Mouse (Mus musculus) hindbrain, postnatal 0 days (tissue): ENCODE results near the gene Phlpp2. TPM values are rescaled to one million over a fixed set of nuclear protein-coding genes. Genes with fewer than 3 reads are reported as not detected.
A peak's percentile ranks its signal among the peaks of the same experiment; 100 is the strongest.

ENCODE experiments used
- ATAC-seq: fragments of 200-750 bp; cut with Nextera tagmentation; 2 replicates; pipeline ENCODE4 v1.8.0; 2017; ENCODE audit warnings: mild to moderate bottlenecking, moderate TSS enrichment, moderate library complexity
- DNase-seq: peaks from one replicate; pipeline ENCODE4 v3.0.0-alpha.2; 2015; ENCODE audit warnings: low spot score
- H3K27ac ChIP-seq: fragments of 300-500 bp; sonication (generic); 2 replicates; pipeline ENCODE4 v1.5.1; 2014; ENCODE audit warnings: mild to moderate bottlenecking
- H3K27me3 ChIP-seq: fragments of 300-500 bp; sonication (generic); 2 replicates; pipeline ENCODE4 v1.6.1; 2014; ENCODE audit warnings: low read length, mixed read lengths; ENCODE audit not compliant: insufficient read depth
- H3K36me3 ChIP-seq: fragments of 300-500 bp; sonication (generic); 2 replicates; pipeline ENCODE4 v1.6.1; 2014; ENCODE audit warnings: low read length, mixed read lengths; ENCODE audit not compliant: insufficient read depth
- H3K4me1 ChIP-seq: fragments of 300-500 bp; sonication (generic); 2 replicates; pipeline ENCODE4 v1.6.1; 2014; ENCODE audit warnings: antibody characterized with exemption, low read length, mixed read lengths; ENCODE audit not compliant: insufficient read depth
- H3K4me2 ChIP-seq: fragments of 300-500 bp; sonication (generic); 2 replicates; pipeline ENCODE4 v1.6.1; 2014; ENCODE audit warnings: low read depth, mild to moderate bottlenecking, low read length, moderate library complexity, mixed read lengths
- H3K4me3 ChIP-seq: fragments of 300-500 bp; sonication (generic); 2 replicates; pipeline ENCODE4 v1.5.1; 2014; ENCODE audit warnings: low read length
- H3K9ac ChIP-seq: fragments of 300-500 bp; sonication (generic); replicated peaks from 2 replicates; pipeline ENCODE4 v1.6.1; 2014; ENCODE audit warnings: mild to moderate bottlenecking, low read length, moderate library complexity, mixed read lengths
- H3K9me3 ChIP-seq: fragments of 300-500 bp; sonication (generic); 2 replicates; pipeline ENCODE4 v1.6.1; 2016; ENCODE audit warnings: low read length, mixed read lengths
- CTCF ChIP-seq: IDR thresholded peaks from 2 replicates; pipeline ENCODE4 v1.5.1; 2016; ENCODE audit warnings: antibody characterized with exemption, control low read depth, low read depth
- WGBS: fragments of 180-500 bp; shearing (Covaris S2); extraction: QIAGEN DNeasy Blood & Tissue Kit; methylation state at CpG from one replicate; pipeline ENCODE4 v1.1.7; 2014; 5-methylcytosine and 5-hydroxymethylcytosine counted together
- polyA plus RNA-seq: library from polyadenylated mRNA; unstranded; fragments of >200 nt; fragmentation: Nextera tagmentation; extraction: Ambion mirVana; gene quantifications from 2 replicates; pipeline ENCODE4 v1.2.1, GENCODE M21; 2015
- total RNA-seq: library from RNA; depleted of rRNA; stranded (reverse); fragments of >200 nt; gene quantifications from 2 replicates; pipeline ENCODE4 v1.2.3, GENCODE M21; 2014

Phlpp2 gene
- total and polyA plus RNA-seq, 2 experiments from 2014 or later = 3.8 to 10.4 TPM

GRCm38 (mm10) chr8:109854522-109854921 is 13.8 kb upstream of the Phlpp2 start:
- Histone ChIP-seq H3K4me3 (no peak overlapping the region), H3K36me3 (peaks cover 38% of the 10 kb centered on the region), H3K9ac (no peak overlapping the region), H3K4me1 (no peaks in the 10 kb centered on the region), H3K27me3 (no peaks in the 10 kb centered on the region), H3K4me2 (no peak overlapping the region), H3K27ac (no peak overlapping the region), H3K9me3 (no peaks in the 10 kb centered on the region)
- ATAC-seq (no peak), DNase-seq (no peak)
- WGBS = 90% methylated on average over 4 of the region's 4 CpGs
- TF ChIP-seq CTCF = no peak

- 96% methylated on average over 6 of the region's 6 CpGs for WGBS
Measured at GRCm38 (mm10) chr8:109855451-109855850, 12.9 kb upstream of the Phlpp2 start.

GRCm38 (mm10) chr8:109863398-109863797 is 4.9 kb upstream of the Phlpp2 start:
- Histone ChIP-seq H3K4me1 (no peaks in the 10 kb centered on the region), H3K4me2 (no peak overlapping the region), H3K9ac (no peak overlapping the region), H3K36me3 (peaks cover 37% of the 10 kb centered on the region), H3K4me3 (no peak overlapping the region), H3K27me3 (no peaks in the 10 kb centered on the region), H3K27ac (no peak overlapping the region), H3K9me3 (no peaks in the 10 kb centered on the region)
- TF ChIP-seq CTCF = no peak
- ATAC-seq (no peak), DNase-seq (no peak)
- 85% methylated on average over 2 of the region's 2 CpGs for WGBS

More at GRCm38 (mm10) chr8:109855451-109855850, 12.9 kb upstream of the Phlpp2 start:
- TF ChIP-seq CTCF = no peak
- Histone ChIP-seq H3K27ac (no peak overlapping the region), H3K4me1 (no peaks in the 10 kb centered on the region), H3K9me3 (no peaks in the 10 kb centered on the region), H3K4me2 (no peak overlapping the region), H3K9ac (no peak overlapping the region), H3K27me3 (no peaks in the 10 kb centered on the region), H3K36me3 (peaks cover 44% of the 10 kb centered on the region), H3K4me3 (no peak overlapping the region)
- DNase-seq = no peak
- no peak for ATAC-seq

GRCm38 (mm10) chr8:109864798-109865197 is 3.5 kb upstream of the Phlpp2 start:
- WGBS = 91% methylated on average over 2 of the region's 2 CpGs
- no peaks in the 10 kb centered on the region for H3K9me3 ChIP-seq
- H3K27ac ChIP-seq = no peak overlapping the region
- no peak overlapping the region for H3K9ac ChIP-seq
- no peak for TF ChIP-seq CTCF
- H3K36me3 ChIP-seq = peaks cover 30% of the 10 kb centered on the region
- no peaks in the 10 kb centered on the region for H3K4me1 ChIP-seq
- H3K4me3 ChIP-seq = no peak overlapping the region
- no peak for DNase-seq
- no peaks in the 10 kb centered on the region for H3K27me3 ChIP-seq
- no peak for ATAC-seq
- no peak overlapping the region for H3K4me2 ChIP-seq

- DNase-seq (no peak), ATAC-seq (no peak)
- Histone ChIP-seq H3K27ac (no peak overlapping the region), H3K4me1 (no peaks in the 10 kb centered on the region), H3K27me3 (no peaks in the 10 kb centered on the region), H3K9ac (no peak overlapping the region), H3K4me3 (no peak overlapping the region), H3K36me3 (peaks cover 22% of the 10 kb centered on the region), H3K4me2 (no peak overlapping the region), H3K9me3 (no peaks in the 10 kb centered on the region)
- TF ChIP-seq CTCF = no peak
- WGBS = 77% methylated on average over 4 of the region's 4 CpGs
Measured at GRCm38 (mm10) chr8:109865536-109865935, 2.8 kb upstream of the Phlpp2 start.

GRCm38 (mm10) chr8:109866690-109867089 is 1.7 kb upstream of the Phlpp2 start:
- peaks cover 14% of the 10 kb centered on the region for H3K36me3 ChIP-seq
- H3K27ac ChIP-seq = no peak overlapping the region
- H3K4me1 ChIP-seq = no peaks in the 10 kb centered on the region
- TF ChIP-seq CTCF = no peak
- H3K9ac ChIP-seq = no peak overlapping the region
- no peaks in the 10 kb centered on the region for H3K27me3 ChIP-seq
- no peak overlapping the region for H3K4me3 ChIP-seq
- H3K4me2 ChIP-seq = no peak overlapping the region
- ATAC-seq = no peak
- 92% methylated on average over 5 of the region's 5 CpGs for WGBS
- H3K9me3 ChIP-seq = no peaks in the 10 kb centered on the region
- DNase-seq = no peak

- Histone ChIP-seq H3K9ac (peak overlapping the region; percentile 96), H3K27ac (peak overlapping the region; percentile 91), H3K27me3 (no peaks in the 10 kb centered on the region), H3K36me3 (no peaks in the 10 kb centered on the region), H3K4me1 (no peaks in the 10 kb centered on the region), H3K9me3 (no peaks in the 10 kb centered on the region), H3K4me3 (peak overlapping the region; percentile 98), H3K4me2 (peak overlapping the region; percentile 82)
- peak; percentile 56 for DNase-seq
- peak; percentile 82 for ATAC-seq
- no peak for TF ChIP-seq CTCF
- WGBS = 3% methylated on average over 60 of the region's 78 CpGs
Measured at GRCm38 (mm10) chr8:109868680-109869361, 479 bp downstream of the Phlpp2 start.
